8 mouse cellular contexts compared by ENCODE assay signal in genomic region chr12:7543281-7543981, GRCm38 (mm10).
A peak's percentile ranks its signal among the peaks of the same experiment; 100 is the strongest.
DNase-seq lines count a peak whose midpoint lies in the region; ATAC-seq and TF ChIP-seq lines count a peak whose summit lies in the region.

No protein-coding gene starts in this region.

- DNase-seq in frontal cortex, postnatal 25 days (ENCODE audit: low spot score in 2 of 2): no peak
- peak; percentile 34 to 42 for DNase-seq in left cerebral cortex, postnatal 14 days (ENCODE audit: low spot score in 2 of 2)
- no peak for DNase-seq in left cerebral cortex, adult 11 months (ENCODE audit: low spot score)
- DNase-seq in Muller cell, postnatal 12 days (ENCODE audit: inconsistent ontology term): peak; percentile 4
- peak; percentile 83 for DNase-seq in hindbrain, postnatal 0 days (ENCODE audit: low spot score)
- DNase-seq in urinary bladder, postnatal 14 days (ENCODE audit: low spot score): no peak

- H3K4me1 ChIP-seq in hindbrain, postnatal 0 days (ENCODE audit: insufficient read depth, low read length): no peaks in the 10 kb centered on the region

- TF ChIP-seq CTCF in hindbrain, postnatal 0 days (IDR thresholded peaks at IDR 0.05; ENCODE audit: low read depth): peak; percentile 75

- no peak overlapping the region for H3K9ac ChIP-seq in hindbrain, postnatal 0 days (replicated peaks; ENCODE audit: low read length)

- no peaks in the 10 kb centered on the region for H3K27me3 ChIP-seq in hindbrain, postnatal 0 days (ENCODE audit: insufficient read depth, low read length)

- H3K4me2 ChIP-seq in hindbrain, postnatal 0 days (ENCODE audit: low read depth, low read length): no peak overlapping the region

- no peaks in the 10 kb centered on the region for H3K36me3 ChIP-seq in hindbrain, postnatal 0 days (ENCODE audit: insufficient read depth, low read length)

- H3K4me3 ChIP-seq in hindbrain, postnatal 0 days (ENCODE audit: low read length): no peak overlapping the region

- no peaks in the 10 kb centered on the region for H3K9me3 ChIP-seq in hindbrain, postnatal 0 days (ENCODE audit: low read length)

- no peak overlapping the region for H3K27ac ChIP-seq in hindbrain, postnatal 0 days

- intact Hi-C loops in left cerebral cortex, postnatal 14 days (cut with DNase I): no loop called here

- peak; percentile 88 for ATAC-seq in frontal cortex, adult (ENCODE audit: low TSS enrichment)
- no peak for ATAC-seq in hindbrain, postnatal 0 days
- no peak for ATAC-seq in erythroblast, adult 5-6 weeks (replicated peaks; ENCODE audit: low FRiP score, poor library complexity, severe bottlenecking)

- 56% methylated on average over 8 of the region's 8 CpGs for WGBS in hindbrain, postnatal 0 days

Comparison
In these comparisons a context has a peak if more than half of its experiments do, and no peak if none do; other contexts are left out.
1. DNase-seq: peak in left cerebral cortex, postnatal 14 days (2 of 2), Muller cell, postnatal 12 days (single experiment) and hindbrain, postnatal 0 days (single experiment); none in frontal cortex, postnatal 25 days (0 of 2), left cerebral cortex, adult 11 months (single experiment) and urinary bladder, postnatal 14 days (single experiment).